Comparison of ENCODE assay signal across 11 mouse cellular contexts in the genomic region with DNA sequence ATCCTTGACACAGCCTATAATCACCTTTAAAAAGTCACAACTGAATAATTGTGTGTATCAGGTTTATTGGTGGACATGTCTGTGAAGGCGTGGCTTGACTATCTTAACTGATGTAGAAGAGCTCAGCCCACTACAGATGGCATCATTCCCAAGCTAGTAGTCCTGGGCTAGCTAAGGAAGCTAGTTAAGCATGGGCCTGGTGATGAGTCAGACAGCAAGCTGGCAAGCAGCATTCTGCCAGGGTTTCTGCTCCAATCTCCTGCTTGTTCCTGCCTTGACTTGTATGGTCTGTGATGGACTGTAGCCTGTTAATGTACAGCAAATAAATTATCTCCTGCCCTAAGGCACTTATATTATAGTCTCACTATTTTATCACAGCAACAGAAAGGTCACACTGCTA. TPM values are rescaled to one million over a fixed set of nuclear protein-coding genes. Genes with fewer than 3 reads are reported as not detected.
"Had no signal": no experiment of that assay in that cellular context is flagged by ENCODE, and none has a peak within 500 bp of the region (broad histone marks: within the 10 kb centered on the region; RNA-seq: fewer than 3 reads in every experiment).

No protein-coding gene starts in this region.

- DNase-seq: kidney, adult 9 months; layer of hippocampus, postnatal 36 days; left cerebral cortex, postnatal 4 days; lung, adult 18-20 months; right cerebral cortex, postnatal 25 days; thymus, adult 18-20 months; thymus, postnatal 14 days had no signal

RNA-seq across cellular contexts. Expression of a gene that starts 30.6 kb away (rescaled TPM):
- total RNA-seq: layer of hippocampus, adult 8-10 months; layer of hippocampus, postnatal 36 days; left cerebral cortex, postnatal 10 days; left cerebral cortex, postnatal 4 days; liver, adult 2 months; megakaryocyte-erythroid progenitor cell, adult 5-6 weeks had no signal
